Mouse (Mus musculus) adrenal gland, adult 8-10 months (tissue): ENCODE measurements around the gene Os9. TPM values are rescaled to one million over a fixed set of nuclear protein-coding genes. Genes with fewer than 3 reads are reported as not detected.

Source experiments
- DNase-seq: peaks from one replicate; pipeline ENCODE4 v3.0.0; 2022
- total RNA-seq, 4 experiments: library from RNA; stranded (reverse); gene quantifications; 2 replicates each; pipeline ENCODE4 v1.2.4; 2022

The Os9 gene
- total RNA-seq, 4 experiments from 2014 or later = 139 to 153 (median 150) TPM

GRCm38 (mm10) chr10:127114408-127114807 lies 6.5 kb downstream of the Os9 start:
- DNase-seq = no peak

GRCm38 (mm10) chr10:127111001-127111887 lies 9.7 kb downstream of the Os9 start:
- DNase-seq = no peak

GRCm38 (mm10) chr10:127108262-127108583 lies 12.7 kb downstream of the Os9 start:
- DNase-seq = no peak

- DNase-seq = no peak
Observed at GRCm38 (mm10) chr10:127107563-127108261, 13.2 kb downstream of the Os9 start.

GRCm38 (mm10) chr10:127103631-127104030 lies 17.3 kb downstream of the Os9 start:
- no peak for DNase-seq

- DNase-seq = no peak
Observed at GRCm38 (mm10) chr10:127101151-127101550, 19.8 kb downstream of the Os9 start.

GRCm38 (mm10) chr10:127100414-127100813 lies 20.5 kb downstream of the Os9 start:
- DNase-seq = no peak

GRCm38 (mm10) chr10:127099868-127100267 lies 21.1 kb downstream of the Os9 start:
- no peak for DNase-seq

- no peak for DNase-seq
Observed at GRCm38 (mm10) chr10:127099191-127099590, 21.7 kb downstream of the Os9 start.

GRCm38 (mm10) chr10:127098514-127098913 lies 22.4 kb downstream of the Os9 start:
- DNase-seq = no peak

GRCm38 (mm10) chr10:127094382-127094802 lies 26.5 kb downstream of the Os9 start:
- no peak for DNase-seq

- no peak for DNase-seq
Observed at GRCm38 (mm10) chr10:127092742-127093141, 28.2 kb downstream of the Os9 start.

- DNase-seq = no peak
Observed at GRCm38 (mm10) chr10:127091507-127092396, 29.2 kb downstream of the Os9 start.

GRCm38 (mm10) chr10:127090560-127091411 lies 30.1 kb downstream of the Os9 start:
- no peak for DNase-seq

GRCm38 (mm10) chr10:127085633-127086032 lies 35.3 kb downstream of the Os9 start:
- no peak for DNase-seq

- no peak for DNase-seq
Observed at GRCm38 (mm10) chr10:127085052-127085451, 35.9 kb downstream of the Os9 start.

GRCm38 (mm10) chr10:127083915-127084306 lies 37.0 kb downstream of the Os9 start:
- DNase-seq = no peak

- no peak for DNase-seq
Observed at GRCm38 (mm10) chr10:127083292-127083914, 37.5 kb downstream of the Os9 start.

- no peak for DNase-seq
Observed at GRCm38 (mm10) chr10:127081996-127082620, 38.8 kb downstream of the Os9 start.

- DNase-seq = no peak
Observed at GRCm38 (mm10) chr10:127080901-127081780, 39.8 kb downstream of the Os9 start.
